Mouse (Mus musculus) layer of hippocampus, adult 6 months (tissue): ENCODE results near the gene Lrp3. TPM values are rescaled to one million over a fixed set of nuclear protein-coding genes. Genes with fewer than 3 reads are reported as not detected.

ENCODE experiments used
- long read RNA-seq, 2 experiments: library from polyadenylated mRNA; unstranded; transcript quantifications; one replicate each; pipeline ENCODE4 v2.0.0; 2019 to 2020
- polyA plus RNA-seq: library from polyadenylated mRNA; unstranded; fragments of <200 nt; fragmentation: Nextera tagmentation; gene quantifications from 2 replicates; pipeline ENCODE4 v1.2.3, GENCODE M21; 2021

Gene Lrp3
- 8.9 and 10.7 TPM in 2 replicates for polyA plus RNA-seq
- long read RNA-seq, experiment 1, full-length matches to known transcripts: 1 of 22 reads
- long read RNA-seq, experiment 1, partial matches to known transcripts: 19 of 22 reads
- long read RNA-seq, experiment 1, other reads (novel, unspliced or antisense): 2 of 22 reads
- long read RNA-seq, experiment 2, full-length matches to known transcripts: 7 of 35 reads
- long read RNA-seq, experiment 2, partial matches to known transcripts: 12 of 35 reads
- long read RNA-seq, experiment 2, other reads (novel, unspliced or antisense): 16 of 35 reads

DNA sequence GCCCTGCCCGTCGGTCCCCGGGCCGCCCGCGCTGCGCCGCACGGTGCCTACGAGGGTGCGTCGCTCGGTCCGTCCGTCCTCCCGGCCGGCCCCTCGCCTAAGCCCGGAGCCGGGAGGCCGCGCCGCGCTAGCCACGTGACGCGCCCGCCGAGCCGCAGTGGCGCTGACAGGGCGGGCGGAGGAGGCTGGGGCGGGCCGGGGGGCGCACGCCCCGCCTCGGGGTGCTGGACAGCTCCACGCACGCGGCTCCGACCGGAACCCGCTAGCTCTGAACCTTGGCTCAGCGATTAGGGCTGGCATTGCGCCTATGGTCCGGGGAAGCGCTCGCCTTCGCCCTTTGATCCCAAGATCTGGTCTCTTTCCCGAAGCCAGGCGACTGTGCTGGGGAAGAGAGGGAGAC, at the start of gene Lrp3:
Lrp3 (minus strand) TSS at position 274 of the 400 bp plus-strand sequence.

DNA sequence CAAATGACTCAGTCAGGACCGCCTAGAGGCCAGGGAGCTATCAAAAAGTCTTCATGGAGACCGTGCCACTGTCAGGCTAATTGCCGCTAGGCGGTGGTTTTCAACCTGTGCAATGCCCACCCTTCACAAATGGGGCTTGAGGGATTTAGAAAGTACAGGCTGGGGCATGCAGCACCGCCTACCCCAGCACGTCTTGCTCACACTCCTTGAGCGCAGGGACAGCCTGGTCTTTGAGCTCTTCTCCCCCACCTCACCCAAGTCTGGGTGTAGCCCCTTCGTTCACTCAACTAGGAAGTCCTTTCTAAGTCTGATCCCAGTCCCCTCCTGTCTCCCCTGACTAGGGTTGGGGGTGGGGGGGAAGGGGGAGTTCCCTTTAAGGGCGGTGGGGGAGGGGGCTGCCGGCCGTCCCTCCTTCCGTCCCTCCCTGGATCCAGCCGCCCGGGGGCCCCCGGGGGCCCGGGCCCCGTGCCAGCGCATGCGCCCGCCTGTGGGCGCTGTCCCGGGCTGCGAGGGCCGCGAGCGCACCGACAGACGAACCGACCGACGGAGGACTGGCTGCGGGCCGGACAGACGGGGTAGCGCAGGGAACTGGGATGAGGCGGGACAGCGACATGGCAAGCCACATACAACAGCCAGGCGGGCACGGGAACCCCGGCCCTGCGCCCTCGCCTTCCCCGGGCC, 29.3 kb downstream of the Lrp3 start, which contains the start of gene Slc7a10:
Slc7a10 (plus strand) TSS at position 497 of the 681 bp plus-strand sequence.

Other genes with a start within 250 kb of the Lrp3 start
- 3.4 and 3.8 TPM in 2 replicates for gene Cebpg, start 158.9 kb downstream of the Lrp3 start, polyA plus RNA-seq
- gene Cebpa, start 96.2 kb downstream of the Lrp3 start, polyA plus RNA-seq: 1.2 and 1.3 TPM in 2 replicates
- 64.8 and 70.1 TPM in 2 replicates for gene Slc7a10, start 29.1 kb downstream of the Lrp3 start, polyA plus RNA-seq
- 14.7 and 15.1 TPM in 2 replicates for gene Gpatch1, start 102.9 kb upstream of the Lrp3 start, polyA plus RNA-seq
- 6.8 and 7.3 TPM in 2 replicates for gene Rhpn2, start 118.7 kb upstream of the Lrp3 start, polyA plus RNA-seq
- 8.5 and 9.7 TPM in 2 replicates for gene Faap24, start 181.3 kb upstream of the Lrp3 start, polyA plus RNA-seq
- gene Cep89, start 181.5 kb upstream of the Lrp3 start, polyA plus RNA-seq: 6.3 and 6.9 TPM in 2 replicates
- gene Slc7a9, start 233.3 kb upstream of the Lrp3 start, polyA plus RNA-seq: not detected in 2 replicates